Mouse (Mus musculus): Measurements from ENCODE around the gene Qtrt1. TPM values are rescaled to one million over a fixed set of nuclear protein-coding genes. Genes with fewer than 3 reads are reported as not detected.

Qtrt1 gene
- total and polyA plus RNA-seq, 3 experiments = 48.1 to 57.8 (median 56.8) TPM

- TF ChIP-seq ELF1 (IDR thresholded peaks at IDR 0.05; ENCODE audit: low read depth, low read length) (no peak), E2F4 (IDR thresholded peaks at IDR 0.05; ENCODE audit: insufficient replicate concordance, low read depth, low read length) (no peak), JUND (conservative IDR thresholded peaks at IDR 0.05; ENCODE audit: low read depth, low read length) (no peak), POLR2A (IDR thresholded peaks at IDR 0.05; ENCODE audit: low read depth, low read length) (peak; percentile 64; the same call in 1 of the 2 replicates)
These were observed 43.5 kb upstream of the Qtrt1 start (continued) for GRCm38 (mm10) chr9:21368131-21368584.

- no peak overlapping the region for H3K27ac ChIP-seq (ENCODE audit: insufficient read depth, low read depth)
- DNase-seq (ENCODE audit: extremely low read depth) = peak; percentile 22
- dilution Hi-C loops (cut with MboI; ENCODE audit: extremely low pct_ligation_motif_present, extremely low pct_unique_long_range_greater_than_20kb, low sequenced_read_pairs) (no loop called here), in situ Hi-C loops (cut with MboI; ENCODE audit: low pct_ligation_motif_present, low pct_unique_long_range_greater_than_20kb, low sequenced_read_pairs) (loop anchor here (5.0 kb wide), 1 partner anchor 43 kb away; the partner anchor contains the start of gene Qtrt1)
- no peak for TF ChIP-seq MAFK (IDR thresholded peaks at IDR 0.05; ENCODE audit: insufficient replicate concordance, low read length)
- no peak for TF ChIP-seq USF1 (IDR thresholded peaks at IDR 0.05; ENCODE audit: low read depth, low read length)
- no peak for TF ChIP-seq NRF1 (IDR thresholded peaks at IDR 0.05; ENCODE audit: low read depth, low read length)
- no peak for TF ChIP-seq POLR2A (IDR thresholded peaks at IDR 0.05; ENCODE audit: low read depth, low read length)
- no peak for TF ChIP-seq MAZ (IDR thresholded peaks at IDR 0.05; ENCODE audit: low read depth, low read length)
- no peak for TF ChIP-seq ELF1 (IDR thresholded peaks at IDR 0.05; ENCODE audit: low read depth, low read length)
- TF ChIP-seq CTCF (conservative IDR thresholded peaks at IDR 0.05 in 1 of 2, IDR thresholded peaks at IDR 0.05 in 1 of 2; ENCODE audit: low read depth in 2 of 2, low read length in 2 of 2) = no peak
- TF ChIP-seq IRF4 (IDR thresholded peaks at IDR 0.05; ENCODE audit: low read depth, low read length) = no peak
- TF ChIP-seq MAX (IDR thresholded peaks at IDR 0.05; ENCODE audit: low read length) = no peak
- no peak for TF ChIP-seq JUN (IDR thresholded peaks at IDR 0.05; ENCODE audit: insufficient read depth, low read depth, low read length)
- no peak for TF ChIP-seq ZC3H11A (IDR thresholded peaks at IDR 0.05; ENCODE audit: low read depth, low read length)
- no peak for TF ChIP-seq ETS1 (conservative IDR thresholded peaks at IDR 0.05; ENCODE audit: low read depth, low read length)
- TF ChIP-seq GABPA (IDR thresholded peaks at IDR 0.05; ENCODE audit: insufficient replicate concordance, low read depth, low read length) = no peak
- TF ChIP-seq MYC (IDR thresholded peaks at IDR 0.05; ENCODE audit: low read depth, low read length) = no peak
- TF ChIP-seq TBP (conservative IDR thresholded peaks at IDR 0.05; ENCODE audit: low read depth, low read length) = no peak
- TF ChIP-seq UBTF (IDR thresholded peaks at IDR 0.05; ENCODE audit: low read depth, low read length) = no peak
- TF ChIP-seq JUND (conservative IDR thresholded peaks at IDR 0.05; ENCODE audit: low read depth, low read length) = no peak
- TF ChIP-seq SIN3A (IDR thresholded peaks at IDR 0.05; ENCODE audit: low read length) = no peak
- no peak for TF ChIP-seq ZKSCAN1 (IDR thresholded peaks at IDR 0.05; ENCODE audit: borderline replicate concordance, low read depth, low read length)
- H3K9me3 ChIP-seq (replicated peaks; ENCODE audit: low read length) = no peaks in the 10 kb centered on the region
- H3K9ac ChIP-seq (ENCODE audit: insufficient read depth, low read depth) = peak overlapping the region; percentile 76
- peaks cover 5 to 47% of the 10 kb centered on the region in 2 experiments; a peak in 3 of 4 replicates for H3K4me1 ChIP-seq (ENCODE audit: control insufficient read depth in 1 of 2, insufficient read depth in 2 of 2)
- peaks cover 57% of the 10 kb centered on the region for H3K79me2 ChIP-seq (replicated peaks; ENCODE audit: control insufficient read depth, extremely low read depth, insufficient read depth, poor library complexity, severe bottlenecking)
- peaks cover 14 to 29% of the 10 kb centered on the region in 2 experiments for H3K36me3 ChIP-seq (replicated peaks in 1 of 2; ENCODE audit: control insufficient read depth in 1 of 2, insufficient read depth in 1 of 2, low read length in 1 of 2)
- H3K27me3 ChIP-seq (replicated peaks) = no peaks in the 10 kb centered on the region
- peak overlapping the region; percentile 78 to 96 (median 90) for H3K4me3 ChIP-seq (replicated peaks in 1 of 3; ENCODE audit: low read depth in 2 of 3, low read length in 2 of 3, poor library complexity in 1 of 3)
- peak overlapping the region; percentile 95 for H3K4me2 ChIP-seq (ENCODE audit: insufficient read depth, low read depth, poor library complexity, severe bottlenecking)
These were observed 42.6 kb upstream of the Qtrt1 start for GRCm38 (mm10) chr9:21369080-21369479.

Data from CH12.LX (cell line).